Mouse (Mus musculus) left cerebral cortex, adult 2 months (tissue): ENCODE data around the gene Samd3. TPM values are rescaled to one million over a fixed set of nuclear protein-coding genes. Genes with fewer than 3 reads are reported as not detected.

Experiments
- DNase-seq, 2 experiments: peaks; one replicate each; pipeline ENCODE4 v3.0.0; 2021 to 2022; ENCODE audit warnings: low spot score in 2 of 2, mixed read lengths in 1 of 2; ENCODE audit errors: extremely low spot score in 1 of 2
- H3K27ac ChIP-seq: fragments of 200-600 bp; 2 replicates; pipeline ENCODE4 v1.8.1; 2022
- H3K4me3 ChIP-seq: fragments of 200-600 bp; 2 replicates; pipeline ENCODE4 v1.8.1; 2022
- CTCF ChIP-seq: fragments of 200-600 bp; IDR thresholded peaks from 2 replicates; pipeline ENCODE4 v1.8.1; 2022; ENCODE audit warnings: antibody characterized with exemption, mild to moderate bottlenecking, moderate library complexity
- intact Hi-C: fragments of 180-260 bp; cut with DNase I; formaldehyde crosslinking; loops from one replicate; pipeline ENCODE4 v1.15.1; 2025
- long read RNA-seq, 2 experiments: library from polyadenylated mRNA; stranded (forward); transcript quantifications; one replicate each; pipeline ENCODE4 v2.0.0; 2021; ENCODE audit warnings: borderline mapping rate in 2 of 2
- total RNA-seq, 2 experiments: library from RNA; stranded (reverse); gene quantifications; 2 replicates each; pipeline ENCODE4 v1.2.3; 2021

The Samd3 gene
- 1 to 10 TPM; 2.1 to 2.2 TPM for total RNA-seq
- long read RNA-seq, experiment 1, result 0 reads
- long read RNA-seq, experiment 2, result 0 reads

DNA sequence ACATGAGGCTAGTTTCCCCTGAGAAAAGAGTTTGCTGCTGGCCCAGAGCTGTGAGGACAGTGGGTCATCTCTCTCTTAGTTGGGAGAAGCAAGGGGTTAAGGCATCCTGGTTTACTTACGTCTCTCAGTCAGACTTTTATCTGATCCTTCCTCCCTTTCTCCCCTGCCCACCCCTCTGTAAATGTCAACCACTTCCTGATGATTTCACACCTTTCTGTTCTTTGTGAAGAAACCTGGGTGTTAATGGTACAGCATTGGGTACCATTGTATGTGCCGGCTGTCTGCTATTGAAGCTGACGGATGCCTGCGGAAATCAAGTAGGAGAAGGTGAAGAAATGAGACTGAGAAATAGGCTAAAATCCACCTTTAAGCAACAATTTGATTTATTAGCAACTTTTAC is at the start of gene Samd3:
Gene Samd3, plus strand, starts transcription at position 220 of the 400 bp plus-strand sequence.
- DNase-seq, result no peak
- no peak for TF ChIP-seq CTCF
- Histone ChIP-seq H3K4me3 (no peak within 1 kb of the TSS), H3K27ac (no peak within 1 kb of the TSS)
- intact Hi-C loops, result no loop called here

- H3K27ac ChIP-seq, result no peak overlapping the region
- no peak overlapping the region for H3K4me3 ChIP-seq
- intact Hi-C loops, result no loop called here
- DNase-seq, result no peak
- TF ChIP-seq CTCF, result no peak
Measured at GRCm38 (mm10) chr10:26185289-26185688, 44.2 kb upstream of the Samd3 start.

DNA sequence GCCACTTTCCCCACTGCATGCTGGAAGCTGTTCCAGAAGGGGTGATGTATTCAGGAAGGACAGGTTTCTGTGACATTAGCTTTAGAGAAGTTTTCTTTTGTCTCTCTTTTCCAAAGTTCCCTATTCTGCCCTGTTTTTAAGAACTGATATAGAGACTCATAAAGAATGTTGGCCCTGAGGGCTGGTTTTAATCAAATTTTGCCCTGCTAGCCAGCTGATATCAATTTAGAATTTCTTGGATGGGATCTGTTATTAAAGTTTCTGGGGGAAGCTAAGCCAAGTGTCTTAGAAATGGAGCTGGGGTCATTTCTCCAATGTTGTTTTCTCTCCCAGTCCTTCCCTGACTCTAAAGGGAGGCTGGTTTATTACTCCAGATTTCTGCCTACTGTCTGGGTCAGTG is 38.7 kb upstream of the Samd3 start:
- no peak overlapping the region for H3K27ac ChIP-seq
- H3K4me3 ChIP-seq, result no peak overlapping the region
- no peak for TF ChIP-seq CTCF
- DNase-seq, result no peak
- intact Hi-C loops, result no loop called here

GRCm38 (mm10) chr10:26194892-26195291 is 34.6 kb upstream of the Samd3 start:
- no peak for DNase-seq
- Histone ChIP-seq H3K4me3 (no peak overlapping the region), H3K27ac (no peak overlapping the region)
- intact Hi-C loops, result no loop called here
- TF ChIP-seq CTCF, result no peak

DNA sequence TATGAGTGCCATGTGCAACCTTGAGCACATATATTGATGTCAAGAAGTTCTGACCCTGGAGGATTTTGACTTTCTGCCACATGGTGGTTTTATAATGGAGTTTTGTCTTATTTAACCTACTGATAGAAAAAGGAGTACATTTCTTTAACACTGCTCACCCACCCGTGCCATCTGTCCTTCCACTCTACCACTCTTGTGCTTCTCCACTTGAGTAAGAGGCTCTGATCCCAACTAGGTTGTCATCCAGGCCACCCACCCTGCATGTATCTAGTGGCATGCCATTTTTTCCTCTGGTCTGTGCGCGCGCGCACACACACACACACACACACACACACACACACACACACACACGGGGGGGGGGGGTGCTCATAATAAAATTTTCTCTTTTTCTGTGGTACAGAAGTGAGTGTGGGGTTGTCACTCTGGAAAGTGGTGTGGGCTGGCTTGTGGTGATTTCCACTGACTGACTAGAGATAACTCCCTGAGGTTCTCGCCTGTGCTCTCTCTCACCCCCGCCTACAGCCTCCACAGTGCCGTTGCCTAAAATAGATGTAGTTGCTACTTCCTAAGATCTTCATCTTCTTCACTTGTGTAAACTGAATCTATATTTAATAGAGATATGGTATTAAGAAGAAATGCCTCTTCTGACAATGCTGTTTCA is 26.7 kb upstream of the Samd3 start:
- H3K4me3 ChIP-seq, result no peak overlapping the region
- TF ChIP-seq CTCF, result no peak
- no peak for DNase-seq
- no peak overlapping the region for H3K27ac ChIP-seq
- intact Hi-C loops, result no loop called here

- intact Hi-C loops, result no loop called here
- TF ChIP-seq CTCF, result no peak
- Histone ChIP-seq H3K4me3 (no peak overlapping the region), H3K27ac (no peak overlapping the region)
- DNase-seq, result no peak
Measured at GRCm38 (mm10) chr10:26220729-26221128, 8.8 kb upstream of the Samd3 start.

DNA sequence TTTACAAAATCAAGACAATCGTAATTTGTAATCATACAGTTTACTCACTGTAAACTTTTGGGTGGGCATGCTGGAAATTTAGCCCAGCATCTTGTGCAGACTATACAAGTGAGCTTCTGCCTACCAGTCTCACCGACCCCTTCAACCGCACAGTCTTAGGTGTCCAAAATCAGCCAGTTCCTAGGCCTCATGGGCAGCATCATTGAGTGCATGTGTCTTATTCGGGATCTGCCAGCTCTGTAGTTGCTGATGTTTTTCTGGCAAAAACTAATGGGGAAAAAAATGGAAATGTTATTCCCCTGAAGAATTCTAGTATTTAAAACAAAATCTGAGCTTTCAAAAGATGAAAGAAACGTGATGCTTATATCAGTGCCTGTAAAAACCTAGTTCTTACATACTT is 3.3 kb upstream of the Samd3 start:
- intact Hi-C loops, result no loop called here
- H3K27ac ChIP-seq, result no peak overlapping the region
- TF ChIP-seq CTCF, result no peak
- DNase-seq, result no peak
- H3K4me3 ChIP-seq, result no peak overlapping the region

- no peak for DNase-seq
- Histone ChIP-seq H3K27ac (no peak overlapping the region), H3K4me3 (no peak overlapping the region)
- no peak for TF ChIP-seq CTCF
- intact Hi-C loops, result no loop called here
Measured at GRCm38 (mm10) chr10:26226734-26227133, 2.8 kb upstream of the Samd3 start.

GRCm38 (mm10) chr10:26228187-26228586 is 1.3 kb upstream of the Samd3 start:
- Histone ChIP-seq H3K27ac (no peak overlapping the region), H3K4me3 (no peak overlapping the region)
- intact Hi-C loops, result no loop called here
- no peak for TF ChIP-seq CTCF
- no peak for DNase-seq

- intact Hi-C loops, result no loop called here
- Histone ChIP-seq H3K4me3 (no peak overlapping the region), H3K27ac (no peak overlapping the region)
- no peak for TF ChIP-seq CTCF
- no peak for DNase-seq
Measured at GRCm38 (mm10) chr10:26232071-26232653, 2.7 kb downstream of the Samd3 start.

GRCm38 (mm10) chr10:26238559-26238958 is 9.1 kb downstream of the Samd3 start:
- DNase-seq, result no peak
- Histone ChIP-seq H3K27ac (no peak overlapping the region), H3K4me3 (no peak overlapping the region)
- TF ChIP-seq CTCF, result no peak
- intact Hi-C loops, result no loop called here

DNA sequence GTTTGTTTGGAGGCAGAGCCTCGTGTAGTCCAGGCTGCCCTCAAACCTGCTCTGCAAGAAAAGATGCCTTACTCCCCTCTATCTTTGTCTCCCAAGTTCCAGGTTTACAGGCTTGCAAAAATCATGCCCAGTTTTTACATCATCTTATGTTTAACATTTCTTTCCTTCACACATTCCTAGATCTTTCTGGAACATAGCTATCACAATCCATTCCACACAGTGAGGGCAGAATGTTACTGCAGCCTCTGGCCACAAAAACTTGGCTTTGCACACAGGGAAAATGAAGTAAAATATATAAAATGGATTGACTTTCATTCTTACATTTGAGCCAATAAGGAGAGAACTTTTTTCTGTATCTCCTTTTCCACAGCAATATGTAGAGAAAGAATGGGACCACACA is 9.6 kb downstream of the Samd3 start:
- Histone ChIP-seq H3K27ac (no peak overlapping the region), H3K4me3 (no peak overlapping the region)
- DNase-seq, result no peak
- no peak for TF ChIP-seq CTCF
- intact Hi-C loops, result no loop called here

DNA sequence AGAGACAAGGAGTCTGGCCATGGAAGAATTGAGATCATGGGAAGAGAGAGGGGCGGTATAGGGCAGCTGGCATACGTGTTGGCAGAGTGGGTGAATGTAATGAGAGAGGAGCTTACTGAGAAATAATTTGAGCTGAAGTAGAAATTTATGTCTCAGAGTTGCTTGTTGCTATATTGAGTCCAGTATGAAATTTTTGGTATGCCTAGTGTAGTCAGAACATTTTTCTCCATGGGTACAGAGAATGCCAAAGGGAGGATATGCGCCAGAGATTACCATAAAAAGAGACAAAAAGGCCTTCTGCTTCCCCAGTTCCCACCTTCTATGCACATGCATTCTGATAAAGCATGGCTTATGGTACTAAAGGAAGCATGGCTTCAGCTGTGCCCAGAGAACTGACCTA is 13.7 kb downstream of the Samd3 start:
- DNase-seq, result no peak
- peak overlapping the region; percentile 78 for H3K27ac ChIP-seq
- no peak overlapping the region for H3K4me3 ChIP-seq
- intact Hi-C loops, result loop anchor here (5.0 kb wide), 1 partner anchor 1256 kb away; no protein-coding TSS in a partner anchor
- no peak for TF ChIP-seq CTCF
